Mouse (Mus musculus) liver, embryonic 15.5 days (tissue): Measurements from ENCODE around the gene Gna14. TPM values are rescaled to one million over a fixed set of nuclear protein-coding genes. Genes with fewer than 3 reads are reported as not detected.

Source experiments
- ATAC-seq: fragments of 200-750 bp; cut with Nextera tagmentation; 2 replicates; pipeline ENCODE4 v1.8.0; 2017; ENCODE audit warnings: moderate number of reproducible peaks, mild to moderate bottlenecking, moderate library complexity; ENCODE audit not compliant: insufficient read depth
- H3K27ac ChIP-seq: fragments of 300-500 bp; sonication (generic); replicated peaks from 2 replicates; pipeline ENCODE4 v1.5.1; 2015; ENCODE audit warnings: mild to moderate bottlenecking, inconsistent platforms
- H3K27me3 ChIP-seq: fragments of 300-500 bp; sonication (generic); 2 replicates; pipeline ENCODE4 v1.6.1; 2015; ENCODE audit warnings: mild to moderate bottlenecking, inconsistent platforms
- H3K36me3 ChIP-seq: fragments of 300-500 bp; sonication (generic); replicated peaks from 2 replicates; pipeline ENCODE4 v1.6.1; 2015; ENCODE audit warnings: moderate library complexity, mild to moderate bottlenecking, inconsistent platforms
- H3K4me1 ChIP-seq: fragments of 300-500 bp; sonication (generic); replicated peaks from 2 replicates; pipeline ENCODE4 v1.6.1; 2015; ENCODE audit warnings: inconsistent platforms
- H3K4me2 ChIP-seq: fragments of 300-500 bp; sonication (generic); 2 replicates; pipeline ENCODE4 v1.6.1; 2015; ENCODE audit warnings: moderate library complexity, mild to moderate bottlenecking, inconsistent platforms
- H3K4me3 ChIP-seq: fragments of 300-500 bp; sonication (generic); replicated peaks from 2 replicates; pipeline ENCODE4 v1.5.1; 2015; ENCODE audit warnings: mild to moderate bottlenecking, inconsistent platforms
- H3K9ac ChIP-seq: fragments of 300-500 bp; sonication (generic); 2 replicates; pipeline ENCODE4 v1.6.1; 2015; ENCODE audit warnings: moderate library complexity, mild to moderate bottlenecking, inconsistent platforms
- H3K9me3 ChIP-seq: fragments of 300-500 bp; sonication (generic); replicated peaks from 2 replicates; pipeline ENCODE4 v1.6.1; 2016; ENCODE audit warnings: inconsistent platforms
- WGBS: fragments of 180-500 bp; shearing (Covaris S2); methylation state at CpG from one replicate; pipeline ENCODE4 v1.1.7; 2015; ENCODE audit warnings: mixed read lengths; ENCODE audit not compliant: insufficient replicate concordance; 5-methylcytosine and 5-hydroxymethylcytosine counted together
- polyA plus RNA-seq: library from polyadenylated mRNA; unstranded; fragments of >200 nt; fragmentation: Nextera tagmentation; extraction: Ambion mirVana; gene quantifications from 2 replicates; pipeline ENCODE4 v1.2.1, GENCODE M21; 2015

The Gna14 gene
- polyA plus RNA-seq, 1 experiment from 2014 or later: 0.78 TPM

DNA sequence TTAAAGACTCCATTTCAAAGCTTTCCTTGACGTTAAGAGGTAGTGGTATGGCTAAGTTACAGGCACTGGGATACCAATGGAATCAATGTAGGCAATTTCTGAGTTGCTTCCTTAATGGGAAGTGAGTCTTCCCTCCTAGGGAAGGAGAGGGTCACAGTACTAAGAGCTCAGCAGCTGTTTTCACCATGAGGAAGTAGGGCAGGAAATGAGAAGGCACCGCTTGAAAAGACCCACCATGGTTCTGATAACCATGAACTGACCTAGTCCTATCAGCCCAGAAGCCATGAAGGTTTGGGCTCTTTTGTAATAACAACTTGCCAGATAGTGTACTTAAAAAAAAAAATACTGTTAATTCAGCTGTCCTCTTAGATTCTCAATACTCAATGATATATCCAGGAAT, 20.6 kb downstream of the Gna14 start:
- Histone ChIP-seq H3K27me3 (no peaks in the 10 kb centered on the region), H3K4me1 (peaks cover 7% of the 10 kb centered on the region; the same call in 1 of the 2 replicates), H3K27ac (no peak overlapping the region), H3K4me2 (no peak overlapping the region), H3K4me3 (no peak overlapping the region), H3K36me3 (no peaks in the 10 kb centered on the region), H3K9ac (no peak overlapping the region), H3K9me3 (no peaks in the 10 kb centered on the region)
- 11% methylated on average over 2 of the region's 2 CpGs for WGBS
- no peak for ATAC-seq

DNA sequence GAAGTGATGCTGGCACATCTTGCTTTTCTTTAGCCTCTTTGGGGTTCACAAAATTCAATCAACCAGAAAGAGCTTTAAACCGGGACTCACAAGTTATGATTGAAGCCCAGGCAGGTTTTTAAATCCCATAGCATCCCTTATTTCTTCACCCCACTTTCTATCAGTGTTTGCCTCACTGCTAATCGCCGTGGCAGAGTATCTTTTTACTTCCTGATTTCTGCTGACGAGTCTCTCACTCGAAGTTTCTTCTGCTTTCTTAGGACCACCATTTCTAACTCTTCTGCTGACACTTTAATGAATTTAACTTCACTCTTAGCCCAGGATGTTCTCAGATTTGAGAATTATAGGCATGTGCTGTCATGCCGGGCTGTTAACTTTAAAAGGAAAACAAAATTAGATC, 21.6 kb downstream of the Gna14 start:
- no peak for ATAC-seq
- Histone ChIP-seq H3K4me2 (no peak overlapping the region), H3K9me3 (no peaks in the 10 kb centered on the region), H3K36me3 (no peaks in the 10 kb centered on the region), H3K9ac (no peak overlapping the region), H3K27ac (no peak overlapping the region), H3K4me3 (no peak overlapping the region), H3K27me3 (no peaks in the 10 kb centered on the region), H3K4me1 (peaks cover 7% of the 10 kb centered on the region; the same call in 1 of the 2 replicates)
- WGBS: 21% methylated on average over 6 of the region's 6 CpGs

DNA sequence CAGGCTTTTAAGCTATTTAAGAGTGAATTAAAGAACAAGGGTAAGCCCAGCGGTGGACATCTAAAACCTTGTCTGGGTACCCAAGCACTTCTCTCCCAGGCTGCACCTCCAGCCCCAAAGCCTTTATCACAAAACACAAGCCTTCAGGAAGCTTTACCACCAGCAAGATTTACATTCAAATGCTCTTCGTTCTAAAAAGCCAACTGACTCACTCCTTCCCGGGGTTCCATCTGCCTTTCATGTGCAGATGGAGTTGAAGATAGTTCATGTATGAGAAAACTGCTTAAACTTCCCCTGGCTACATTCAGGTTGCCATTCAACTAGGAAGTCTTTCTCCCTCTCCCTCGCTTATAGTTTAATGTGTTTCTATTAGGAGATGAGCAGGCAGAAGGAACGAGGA, 23.8 kb downstream of the Gna14 start:
- Histone ChIP-seq H3K4me1 (peaks cover 7% of the 10 kb centered on the region; the same call in 1 of the 2 replicates), H3K36me3 (no peaks in the 10 kb centered on the region), H3K9ac (no peak overlapping the region), H3K9me3 (no peaks in the 10 kb centered on the region), H3K4me3 (no peak overlapping the region), H3K27ac (no peak overlapping the region), H3K27me3 (no peaks in the 10 kb centered on the region), H3K4me2 (no peak overlapping the region)
- WGBS: 18% methylated on average over 5 of the region's 5 CpGs
- ATAC-seq: no peak

DNA sequence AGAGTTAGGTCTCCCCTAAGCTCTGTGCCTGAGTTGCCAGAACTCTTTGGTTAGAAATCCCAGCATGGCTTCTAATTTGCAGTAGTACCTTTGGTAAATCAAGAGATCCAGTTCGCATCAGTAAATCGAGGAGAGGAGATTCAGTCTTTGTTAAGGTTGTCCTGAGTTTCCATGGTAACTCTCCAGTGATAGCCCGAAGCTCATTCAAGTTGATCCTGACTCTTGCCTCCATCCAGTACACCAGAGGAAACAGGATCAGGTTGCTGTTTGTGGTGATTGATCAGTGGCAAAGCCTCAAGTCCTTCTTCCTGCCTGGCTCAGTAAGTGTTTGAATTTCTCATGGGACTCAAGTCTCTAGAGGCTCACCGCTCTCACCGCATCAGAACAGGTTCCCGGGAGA, 24.7 kb downstream of the Gna14 start:
- no peak overlapping the region for H3K4me3 ChIP-seq
- H3K36me3 ChIP-seq: no peaks in the 10 kb centered on the region
- no peak overlapping the region for H3K4me2 ChIP-seq
- no peaks in the 10 kb centered on the region for H3K9me3 ChIP-seq
- H3K9ac ChIP-seq: no peak overlapping the region
- no peak for ATAC-seq
- 76% methylated on average over 6 of the region's 6 CpGs for WGBS
- no peaks in the 10 kb centered on the region for H3K27me3 ChIP-seq
- no peak overlapping the region for H3K27ac ChIP-seq
- peaks cover 7% of the 10 kb centered on the region; the same call in 1 of the 2 replicates for H3K4me1 ChIP-seq

DNA sequence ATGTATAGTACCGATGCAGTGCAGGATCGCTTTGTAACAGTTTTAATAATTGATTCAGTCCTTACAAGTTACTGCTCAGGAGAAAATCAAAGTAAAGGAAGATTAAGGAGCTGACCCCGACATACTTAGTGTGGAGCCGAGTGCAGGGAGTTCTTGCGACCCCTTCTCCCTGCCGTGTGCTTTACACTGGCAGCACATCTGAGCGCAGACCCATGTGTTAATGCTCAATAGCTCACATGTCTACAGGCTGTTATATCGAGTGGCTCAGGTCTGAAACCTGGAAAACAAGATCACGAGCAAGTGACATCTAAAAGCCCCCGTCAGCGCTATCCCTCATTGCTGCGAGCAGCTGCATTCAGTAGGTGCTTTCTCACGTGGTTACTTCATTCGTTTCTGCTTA, 25.3 kb downstream of the Gna14 start:
- no peak overlapping the region for H3K4me3 ChIP-seq
- WGBS: 82% methylated on average over 14 of the region's 14 CpGs
- no peak overlapping the region for H3K9ac ChIP-seq
- H3K36me3 ChIP-seq: no peaks in the 10 kb centered on the region
- H3K27me3 ChIP-seq: no peaks in the 10 kb centered on the region
- H3K4me2 ChIP-seq: no peak overlapping the region
- H3K4me1 ChIP-seq: peaks cover 7% of the 10 kb centered on the region; the same call in 1 of the 2 replicates
- no peak for ATAC-seq
- H3K9me3 ChIP-seq: no peaks in the 10 kb centered on the region
- no peak overlapping the region for H3K27ac ChIP-seq

DNA sequence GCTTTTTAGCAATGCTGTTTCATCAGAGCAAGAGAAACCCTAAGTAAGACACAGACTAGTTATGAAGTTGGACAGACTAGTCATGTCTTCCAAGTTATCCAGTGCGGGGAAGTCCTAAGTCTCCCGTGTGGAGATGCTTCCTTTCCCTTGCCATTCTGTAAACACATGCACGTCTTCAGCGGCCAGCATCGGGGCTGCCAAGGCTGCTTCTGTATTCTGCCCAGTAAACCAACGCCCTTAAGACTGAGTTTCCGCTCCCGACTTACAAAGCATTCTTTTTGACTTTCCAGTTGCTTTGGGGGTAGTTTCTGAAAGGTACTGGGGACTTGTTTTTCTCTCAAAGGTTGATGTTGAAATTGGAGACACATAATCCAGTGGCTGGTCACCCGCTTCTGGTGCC, 26.9 kb downstream of the Gna14 start:
- Histone ChIP-seq H3K4me2 (no peak overlapping the region), H3K36me3 (no peaks in the 10 kb centered on the region), H3K27ac (no peak overlapping the region), H3K27me3 (no peaks in the 10 kb centered on the region), H3K4me3 (no peak overlapping the region), H3K4me1 (peaks cover 7% of the 10 kb centered on the region; the same call in 1 of the 2 replicates), H3K9me3 (no peaks in the 10 kb centered on the region), H3K9ac (no peak overlapping the region)
- WGBS: 75% methylated on average over 9 of the region's 9 CpGs
- ATAC-seq: no peak

DNA sequence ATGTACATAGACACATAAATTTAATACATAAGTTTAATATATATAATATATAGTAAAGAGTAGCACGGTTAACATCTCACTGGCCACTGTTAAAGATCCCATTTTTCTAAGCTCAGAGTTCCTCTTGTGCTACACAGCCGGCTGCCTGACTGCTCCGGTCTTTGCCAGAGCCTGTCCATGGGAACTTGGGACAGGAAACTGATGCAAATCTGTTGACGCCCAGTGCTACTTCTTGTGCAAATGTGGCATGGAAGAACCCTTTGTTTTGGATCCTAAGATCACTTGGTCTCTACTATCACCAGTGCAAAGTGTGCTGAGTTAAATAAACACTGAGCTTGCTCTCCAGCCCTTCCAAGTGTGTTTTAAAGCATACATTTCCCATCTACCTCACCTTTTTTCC, 29.2 kb downstream of the Gna14 start:
- ATAC-seq: no peak
- Histone ChIP-seq H3K27ac (no peak overlapping the region), H3K36me3 (no peaks in the 10 kb centered on the region), H3K9ac (no peak overlapping the region), H3K9me3 (no peaks in the 10 kb centered on the region), H3K4me3 (no peak overlapping the region), H3K27me3 (no peaks in the 10 kb centered on the region), H3K4me2 (no peak overlapping the region), H3K4me1 (peaks cover 3% of the 10 kb centered on the region; the same call in 1 of the 2 replicates)
- WGBS: 53% methylated on average over 4 of the region's 4 CpGs

DNA sequence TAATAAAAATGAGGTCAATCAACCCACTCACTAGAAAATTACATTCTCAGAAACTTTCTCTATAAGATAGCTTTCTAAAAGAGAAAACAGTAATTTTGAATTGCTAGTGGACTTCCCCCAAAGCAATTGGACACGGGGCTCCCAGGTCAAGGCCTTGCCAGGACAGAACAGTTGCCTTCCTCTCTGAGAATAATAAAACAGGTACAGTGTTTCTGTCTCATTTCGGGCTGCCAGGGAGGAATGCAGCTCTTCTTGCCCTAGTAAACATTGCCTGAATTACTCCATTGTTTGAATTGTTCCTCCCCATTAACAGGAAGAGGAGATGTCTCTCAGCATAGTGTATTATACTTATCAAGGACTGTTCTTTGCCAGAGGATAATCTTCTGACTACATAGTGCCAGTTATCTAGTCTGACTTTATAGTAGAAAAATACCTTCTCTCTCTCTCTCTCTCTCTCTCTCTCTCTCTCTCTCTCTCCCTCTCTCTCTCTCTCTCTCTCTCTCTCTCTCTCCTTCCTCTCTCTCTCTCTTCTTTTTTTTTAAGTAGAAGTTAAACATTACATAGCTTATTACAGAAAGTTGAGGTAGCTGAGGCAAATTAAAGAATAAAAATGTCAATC, 33.3 kb downstream of the Gna14 start:
- H3K4me2 ChIP-seq: no peak overlapping the region
- H3K4me3 ChIP-seq: no peak overlapping the region
- peaks cover 21% of the 10 kb centered on the region; the same call in 1 of the 2 replicates for H3K4me1 ChIP-seq
- WGBS: 40% methylated on average over 2 of the region's 2 CpGs
- H3K9ac ChIP-seq: no peak overlapping the region
- H3K36me3 ChIP-seq: no peaks in the 10 kb centered on the region
- no peak overlapping the region for H3K27ac ChIP-seq
- no peaks in the 10 kb centered on the region for H3K27me3 ChIP-seq
- H3K9me3 ChIP-seq: no peaks in the 10 kb centered on the region
- no peak for ATAC-seq

DNA sequence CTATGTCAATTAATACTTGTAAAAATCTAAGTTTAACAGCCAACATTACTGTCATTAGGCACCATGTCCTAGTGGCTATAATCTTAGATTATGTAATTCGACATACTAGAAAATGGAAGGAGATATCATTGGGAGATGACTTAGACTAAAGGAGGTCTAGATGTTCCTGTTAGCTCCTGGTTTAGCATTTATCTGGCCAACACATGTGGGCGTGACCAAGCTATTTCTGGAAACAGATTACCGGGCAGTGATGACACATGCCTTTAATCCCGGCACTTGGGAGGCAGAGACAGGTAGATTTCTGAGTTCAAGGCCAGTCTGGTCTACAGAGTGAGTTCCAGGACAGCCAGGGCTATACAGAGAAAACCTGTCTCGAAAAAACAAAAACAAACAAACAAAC, 37.1 kb downstream of the Gna14 start:
- Histone ChIP-seq H3K4me2 (no peak overlapping the region), H3K27me3 (no peaks in the 10 kb centered on the region), H3K36me3 (no peaks in the 10 kb centered on the region), H3K9ac (no peak overlapping the region), H3K27ac (no peak overlapping the region), H3K9me3 (no peaks in the 10 kb centered on the region), H3K4me1 (peaks cover 28% of the 10 kb centered on the region), H3K4me3 (no peak overlapping the region)
- ATAC-seq: peak; percentile 37; the same call in 1 of the 2 replicates
- 40% methylated on average over 5 of the region's 5 CpGs for WGBS

DNA sequence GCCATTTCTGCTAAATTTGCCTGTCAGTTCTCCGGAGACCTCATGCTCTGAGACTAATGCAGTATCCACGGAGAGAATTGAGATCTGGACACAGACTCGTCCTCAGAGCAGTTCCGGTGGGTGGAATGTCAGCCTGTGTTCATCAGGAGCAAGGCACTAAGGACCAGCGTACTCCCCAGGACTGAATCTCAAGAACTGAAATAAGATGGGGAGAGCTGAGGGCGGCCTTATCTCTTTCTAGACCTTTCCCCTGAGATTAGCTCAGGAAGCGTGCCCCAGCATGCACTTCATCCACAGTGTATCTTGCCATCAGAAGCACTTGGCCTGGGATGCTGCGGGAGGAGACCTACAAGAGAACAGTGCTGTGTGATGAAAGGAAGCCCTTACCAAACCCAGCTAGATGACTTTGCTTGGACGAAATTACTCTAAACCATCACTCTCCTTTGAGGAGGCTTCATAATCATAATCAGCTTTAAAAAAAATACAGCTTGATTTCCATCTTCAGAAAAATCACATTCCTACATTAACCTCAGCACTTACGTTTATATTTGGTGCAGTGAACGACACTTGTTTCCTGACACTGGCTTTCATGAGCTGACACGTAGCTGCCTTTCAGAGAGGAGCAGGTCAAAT, 41.9 kb downstream of the Gna14 start:
- H3K4me1 ChIP-seq: peaks cover 49% of the 10 kb centered on the region
- H3K36me3 ChIP-seq: no peaks in the 10 kb centered on the region
- H3K9me3 ChIP-seq: no peaks in the 10 kb centered on the region
- no peak overlapping the region for H3K9ac ChIP-seq
- H3K4me2 ChIP-seq: peak overlapping the region; percentile 29; the same call in 1 of the 2 replicates
- WGBS: 30% methylated on average over 12 of the region's 12 CpGs
- H3K27ac ChIP-seq: no peak overlapping the region
- no peak for ATAC-seq
- no peak overlapping the region for H3K4me3 ChIP-seq
- H3K27me3 ChIP-seq: no peaks in the 10 kb centered on the region

DNA sequence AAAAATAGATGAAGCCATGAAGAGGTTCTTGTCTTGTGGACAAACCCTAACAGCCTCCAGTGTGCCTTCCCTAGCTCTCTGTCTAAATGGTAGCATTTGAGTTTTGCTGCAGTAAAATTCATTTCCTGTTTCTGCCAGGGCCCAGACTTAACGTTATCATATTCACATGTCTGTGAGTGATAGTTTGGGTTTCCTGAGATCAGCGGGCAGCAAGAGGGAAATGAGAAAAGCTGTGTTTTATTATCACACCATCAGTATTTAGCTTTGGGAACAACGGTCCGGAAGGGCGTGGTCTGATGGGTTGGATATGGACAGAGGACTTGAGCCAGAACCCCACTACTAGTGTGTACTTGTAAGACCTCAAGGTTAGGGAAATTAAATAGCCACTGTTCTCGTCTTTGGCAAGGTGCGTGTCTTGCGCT, 42.6 kb downstream of the Gna14 start:
- ATAC-seq: peak; percentile 47
- 20% methylated on average over 8 of the region's 8 CpGs for WGBS
- no peaks in the 10 kb centered on the region for H3K27me3 ChIP-seq
- peak overlapping the region; percentile 29 for H3K4me2 ChIP-seq
- no peak overlapping the region for H3K27ac ChIP-seq
- peaks cover 49% of the 10 kb centered on the region for H3K4me1 ChIP-seq
- H3K4me3 ChIP-seq: no peak overlapping the region
- H3K36me3 ChIP-seq: no peaks in the 10 kb centered on the region
- no peak overlapping the region for H3K9ac ChIP-seq
- no peaks in the 10 kb centered on the region for H3K9me3 ChIP-seq
